Mouse (Mus musculus) thymus, adult 2 months (tissue): Measurements from ENCODE around the gene Rnase12. TPM values are rescaled to one million over a fixed set of nuclear protein-coding genes. Genes with fewer than 3 reads are reported as not detected.
A peak's percentile ranks its signal among the peaks of the same experiment; 100 is the strongest.
"Not testable (repeated sequence)": the region's sequence is repeated elsewhere in the genome, so short reads cannot be mapped to it uniquely, and the experiment has no call there.

Source experiments
- DNase-seq: peaks from one replicate; pipeline ENCODE4 v3.0.0; 2021
- H3K27ac ChIP-seq: fragments of 200-500 bp; 2 replicates; pipeline ENCODE4 v1.5.1; 2012; ENCODE audit warnings: low read length, control low read depth; ENCODE audit not compliant: control insufficient read depth, insufficient read depth
- H3K27me3 ChIP-seq: fragments of 200-500 bp; 2 replicates; pipeline ENCODE4 v1.6.1; 2012; ENCODE audit warnings: mild to moderate bottlenecking, low read length, moderate library complexity, mixed read lengths; ENCODE audit not compliant: control insufficient read depth, insufficient read depth
- H3K36me3 ChIP-seq: fragments of 200-500 bp; 2 replicates; pipeline ENCODE4 v1.6.1; 2012; ENCODE audit warnings: mild to moderate bottlenecking, low read length, moderate library complexity; ENCODE audit not compliant: control insufficient read depth, insufficient read depth
- H3K4me1 ChIP-seq: fragments of 200-500 bp; replicated peaks from 2 replicates; pipeline ENCODE4 v1.6.1; 2012; ENCODE audit warnings: low read length; ENCODE audit not compliant: control insufficient read depth, insufficient read depth
- H3K4me3 ChIP-seq: fragments of 200-500 bp; 2 replicates; pipeline ENCODE4 v1.5.1; 2012; ENCODE audit warnings: mild to moderate bottlenecking, low read length, control low read depth, moderate library complexity; ENCODE audit not compliant: control insufficient read depth, insufficient read depth
- CTCF ChIP-seq: fragments of 200-500 bp; IDR thresholded peaks from 2 replicates; pipeline ENCODE4 v1.5.1; 2012; ENCODE audit warnings: mild to moderate bottlenecking, control low read depth, low read length, moderate library complexity, borderline replicate concordance; ENCODE audit not compliant: control insufficient read depth, poor library complexity, insufficient read depth; ENCODE audit errors: extremely low read depth
- POLR2A ChIP-seq: fragments of 200-500 bp; IDR thresholded peaks from 2 replicates; pipeline ENCODE4 v1.6.1; 2012; ENCODE audit warnings: mild to moderate bottlenecking, low read length, control low read depth, moderate library complexity; ENCODE audit not compliant: control insufficient read depth, poor library complexity, insufficient read depth; ENCODE audit errors: extremely low read depth
- WGBS: fragments of 180-500 bp; shearing (Covaris S2); methylation state at CpG from one replicate; pipeline ENCODE4 v1.1.7; 2018; 5-methylcytosine and 5-hydroxymethylcytosine counted together
- polyA plus RNA-seq: library from polyadenylated mRNA; depleted of rRNA; stranded (reverse); fragments of >200 nt; gene quantifications from 2 replicates; pipeline ENCODE4 v1.2.3, GENCODE M21; 2012; rRNA removed

Gene Rnase12
- 0.31 and 0.49 TPM in 2 replicates for polyA plus RNA-seq

DNA sequence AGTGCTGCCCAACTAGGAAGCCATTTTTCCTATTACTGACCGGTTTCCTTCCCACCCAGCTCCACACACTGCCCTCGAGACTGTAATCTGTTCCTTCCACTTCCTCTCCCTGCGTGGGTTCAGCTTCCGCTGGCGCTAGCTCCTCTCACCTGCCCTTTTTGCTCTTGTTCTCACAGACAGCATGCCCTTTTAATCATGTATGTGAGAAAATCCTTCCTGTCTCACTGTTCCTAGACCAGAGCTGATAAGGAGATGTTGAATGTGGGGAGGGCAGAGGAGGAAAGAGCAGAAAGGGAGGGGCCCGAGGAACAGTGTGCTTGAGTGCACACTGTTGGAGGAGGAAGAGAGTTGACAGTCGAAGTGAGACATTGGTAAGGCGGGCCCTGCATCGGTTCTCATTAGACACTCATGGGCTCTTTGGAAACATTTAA lies at the start of gene Rnase12:
Gene Rnase12, minus strand, starts transcription at position 261 of the 431 bp plus-strand sequence.
- Histone ChIP-seq H3K4me3 (no peak within 1 kb of the TSS), H3K27ac (no peak within 1 kb of the TSS), H3K36me3 (no peaks in the 10 kb centered on the region), H3K4me1 (no peaks in the 10 kb centered on the region), H3K27me3 (no peaks in the 10 kb centered on the region)
- TF ChIP-seq POLR2A (no peak), CTCF (no peak)
- no peak for DNase-seq
- 33% methylated on average over 9 of the region's 9 CpGs for WGBS

DNA sequence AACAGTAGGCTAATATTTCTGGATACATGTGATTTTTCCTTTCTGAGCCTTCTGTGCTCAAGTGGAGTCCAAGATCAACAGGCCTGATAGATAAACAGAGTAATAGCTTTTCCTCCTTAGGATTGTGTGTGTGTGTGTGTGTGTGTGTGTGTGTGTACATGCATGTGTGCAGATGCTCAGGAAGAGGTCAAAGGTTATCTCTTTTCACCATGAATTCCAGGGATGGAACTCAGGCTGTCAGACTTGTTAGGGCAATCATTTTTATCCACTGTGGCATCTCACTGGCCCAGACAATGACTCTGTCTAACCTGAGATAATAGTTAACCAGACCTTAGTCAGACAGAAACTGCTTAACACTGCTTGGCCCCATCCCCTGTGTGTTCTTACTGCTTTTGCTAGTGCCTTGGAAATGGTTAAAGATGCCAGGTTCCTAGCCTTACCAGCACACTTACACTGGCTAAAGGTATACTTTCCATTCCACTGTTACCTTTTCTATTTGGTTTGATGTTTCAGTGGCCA lies 49.0 kb upstream of the Rnase12 start:
- TF ChIP-seq POLR2A (no peak), CTCF (no peak)
- Histone ChIP-seq H3K27ac (no peak overlapping the region), H3K4me3 (no peak overlapping the region), H3K36me3 (no peaks in the 10 kb centered on the region), H3K4me1 (no peaks in the 10 kb centered on the region), H3K27me3 (no peaks in the 10 kb centered on the region)
- DNase-seq, result no peak

DNA sequence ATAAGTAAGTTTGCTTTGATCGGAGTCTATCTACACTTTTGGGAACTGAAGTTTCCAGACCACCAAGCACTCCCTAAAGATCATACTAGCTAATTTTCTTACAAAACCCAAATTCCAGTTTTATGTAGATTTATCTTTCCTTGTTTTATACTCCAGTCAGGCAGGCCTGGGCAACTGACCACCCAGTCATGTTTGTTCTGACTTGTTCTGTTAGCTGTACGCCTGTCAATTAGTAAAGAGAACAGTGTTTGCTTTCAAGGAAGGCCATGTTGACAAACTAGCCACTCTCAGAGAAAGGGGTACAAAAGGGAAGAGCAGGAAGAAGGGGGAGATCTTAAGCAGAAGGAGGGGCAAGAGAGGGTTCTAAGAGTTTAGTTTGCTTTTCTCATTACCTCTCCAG lies 46.9 kb upstream of the Rnase12 start:
- Histone ChIP-seq H3K27ac (no peak overlapping the region), H3K4me3 (no peak overlapping the region), H3K27me3 (no peaks in the 10 kb centered on the region), H3K4me1 (no peaks in the 10 kb centered on the region), H3K36me3 (no peaks in the 10 kb centered on the region)
- TF ChIP-seq POLR2A, result no peak
- no peak for TF ChIP-seq CTCF
- DNase-seq, result no peak
- WGBS, result 95% methylated on average over 2 of the region's 2 CpGs

DNA sequence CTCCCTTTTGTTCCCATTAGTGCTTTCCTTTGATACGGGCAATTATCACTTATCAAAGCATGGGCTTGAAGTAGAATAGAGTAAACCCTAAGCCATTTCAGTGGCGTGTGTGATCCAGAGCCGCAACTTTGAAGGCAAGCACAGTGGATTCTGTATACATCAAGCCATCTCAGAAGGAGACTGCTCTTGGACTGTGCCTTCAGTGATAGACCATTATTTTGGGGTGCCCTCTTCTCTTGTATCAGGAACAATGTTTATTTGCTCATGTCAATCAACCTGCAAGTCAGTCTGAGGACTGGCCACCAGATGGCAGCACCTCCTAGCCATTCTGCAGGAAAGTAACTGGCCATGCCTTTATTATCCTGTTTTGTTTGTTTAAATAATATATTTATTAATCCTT lies 45.8 kb upstream of the Rnase12 start:
- peak; percentile 56 for DNase-seq
- TF ChIP-seq CTCF, result no peak
- no peak for TF ChIP-seq POLR2A
- 93% methylated on average over 3 of the region's 3 CpGs for WGBS

DNA sequence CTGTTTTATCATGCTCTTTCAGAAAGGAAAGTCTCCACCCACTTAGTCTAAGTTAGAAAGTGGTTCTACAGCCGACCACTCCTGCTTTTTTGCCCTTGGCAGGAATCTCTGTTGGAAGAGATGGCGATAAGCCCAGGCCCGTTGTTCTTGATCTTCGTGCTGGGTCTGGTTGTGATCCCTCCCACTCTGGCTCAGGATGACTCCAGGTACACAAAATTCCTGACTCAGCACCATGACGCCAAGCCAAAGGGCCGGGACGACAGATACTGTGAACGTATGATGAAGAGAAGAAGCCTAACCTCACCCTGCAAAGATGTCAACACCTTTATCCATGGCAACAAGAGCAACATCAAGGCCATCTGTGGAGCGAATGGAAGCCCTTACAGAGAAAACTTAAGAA lies 43.8 kb upstream of the Rnase12 start:
- 89% methylated on average over 9 of the region's 9 CpGs for WGBS
- no peak for DNase-seq
- H3K27me3 ChIP-seq, result no peaks in the 10 kb centered on the region

More for the DNA sequence above, 45.8 kb upstream of the Rnase12 start:
- Histone ChIP-seq H3K27ac (no peak overlapping the region), H3K27me3 (no peaks in the 10 kb centered on the region), H3K36me3 (no peaks in the 10 kb centered on the region), H3K4me1 (no peaks in the 10 kb centered on the region), H3K4me3 (no peak overlapping the region)

DNA sequence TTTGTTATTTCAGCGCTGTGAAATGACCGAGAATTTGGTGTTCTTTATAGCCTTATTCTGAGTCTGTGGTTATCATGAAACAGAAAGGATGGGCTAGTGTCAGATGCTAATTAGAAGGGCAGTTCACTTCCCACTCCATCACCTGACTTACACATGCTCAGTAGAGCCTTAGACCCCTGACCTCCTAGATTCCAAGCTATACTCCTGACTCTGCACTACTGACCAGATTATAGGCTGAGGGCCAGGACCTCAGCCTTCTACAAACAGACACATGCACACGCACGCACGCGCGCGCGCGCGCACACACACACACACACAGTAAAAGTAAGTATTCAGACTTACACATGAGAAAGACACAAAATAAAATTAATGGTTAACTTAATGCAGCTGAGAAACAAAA lies 41.5 kb upstream of the Rnase12 start:
- Histone ChIP-seq H3K4me1 (no peaks in the 10 kb centered on the region), H3K4me3 (no peak overlapping the region), H3K27ac (no peak overlapping the region), H3K36me3 (no peaks in the 10 kb centered on the region), H3K27me3 (no peaks in the 10 kb centered on the region)
- TF ChIP-seq POLR2A (no peak), CTCF (no peak)
- WGBS, result 97% methylated on average over 11 of the region's 11 CpGs
- DNase-seq, result no peak

More for the DNA sequence above, 43.8 kb upstream of the Rnase12 start:
- TF ChIP-seq POLR2A (no peak), CTCF (no peak)
- no peak overlapping the region for H3K4me3 ChIP-seq
- no peak overlapping the region for H3K27ac ChIP-seq
- no peaks in the 10 kb centered on the region for H3K36me3 ChIP-seq
- no peaks in the 10 kb centered on the region for H3K4me1 ChIP-seq

DNA sequence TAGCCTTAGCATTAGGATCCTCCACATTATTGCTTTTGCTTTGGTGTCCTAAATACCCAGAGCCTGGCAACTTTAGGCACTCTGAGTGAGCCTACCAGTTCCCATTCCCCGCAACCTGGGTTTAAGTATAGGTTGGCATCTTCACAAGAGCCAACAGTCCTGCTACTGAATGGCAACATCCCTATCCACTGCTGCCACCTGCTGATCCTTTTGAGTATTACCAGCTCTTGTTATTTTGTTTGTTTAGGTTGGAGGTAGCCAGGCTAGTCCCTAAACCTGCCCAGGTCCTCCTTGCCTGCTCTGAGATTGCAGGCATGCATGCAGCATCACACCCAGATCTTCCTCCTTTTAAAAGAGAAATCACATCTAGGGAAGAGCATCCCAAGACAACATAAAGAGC lies 40.8 kb upstream of the Rnase12 start:
- DNase-seq, result peak; percentile 78
- WGBS, result 47% methylated on average over 1 of the region's 1 CpGs
- H3K4me1 ChIP-seq, H3K27me3 ChIP-seq, H3K27ac ChIP-seq, H3K36me3 ChIP-seq, H3K4me3 ChIP-seq: not testable (repeated sequence)
